Mouse (Mus musculus): Measurements from ENCODE around the gene Vti1a.

DNA sequence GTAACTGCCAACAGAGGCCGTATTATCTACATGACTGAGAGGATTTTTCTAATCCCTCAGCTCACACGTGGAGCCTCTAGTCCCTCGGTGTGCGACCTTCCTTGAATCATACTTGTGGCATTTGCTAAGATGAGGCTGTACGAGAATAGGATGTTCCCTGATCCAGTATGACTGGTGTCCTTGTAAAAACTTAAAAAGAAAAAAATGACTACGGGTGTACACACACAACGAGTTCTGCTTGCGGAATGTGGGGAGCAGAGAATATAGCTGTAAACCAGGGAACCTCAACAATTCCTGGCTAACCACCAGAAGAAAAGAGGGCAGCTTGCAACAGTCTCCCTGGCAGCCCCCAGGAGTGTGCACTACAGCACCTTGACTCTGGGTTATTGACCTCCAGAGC lies 300.8 kb downstream of the Vti1a start:
- TF ChIP-seq CTCF (conservative IDR thresholded peaks at IDR 0.05; ENCODE audit: low read length) (no peak), NANOG (IDR thresholded peaks at IDR 0.05; ENCODE audit: borderline replicate concordance, low read length) (no peak), POU5F1 (IDR thresholded peaks at IDR 0.05; ENCODE audit: borderline replicate concordance, low read length) (no peak)
